Mouse (Mus musculus): ENCODE results near the gene Plppr4. TPM values are rescaled to one million over a fixed set of nuclear protein-coding genes. Genes with fewer than 3 reads are reported as not detected.

Plppr4 gene
- total and polyA plus RNA-seq, 3 experiments, result 0.10 to 0.18 (median 0.16) TPM

DNA sequence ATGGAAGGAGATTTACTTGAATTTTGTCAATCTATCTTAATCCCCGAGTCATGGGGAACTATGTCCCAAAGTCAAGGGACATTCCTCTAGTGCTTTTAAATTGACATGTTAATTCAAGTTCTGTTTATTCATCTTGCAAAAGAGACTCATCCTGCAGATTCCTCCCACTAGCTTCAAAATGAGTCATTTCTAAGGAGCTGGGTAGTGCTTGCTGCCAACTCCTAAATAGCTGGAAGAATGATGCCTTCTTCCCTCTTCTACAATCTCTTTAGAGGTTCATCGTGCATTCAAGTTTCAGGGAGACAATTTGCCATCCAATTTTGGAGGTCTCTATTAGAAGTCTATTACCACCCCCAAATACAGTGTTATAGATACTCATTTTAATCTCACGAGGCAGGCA lies 3.3 kb downstream of the Plppr4 start:
- 80% methylated on average over 3 of the region's 3 CpGs for WGBS
- intact Hi-C loops (cut with DNase I), result no loop called here

DNA sequence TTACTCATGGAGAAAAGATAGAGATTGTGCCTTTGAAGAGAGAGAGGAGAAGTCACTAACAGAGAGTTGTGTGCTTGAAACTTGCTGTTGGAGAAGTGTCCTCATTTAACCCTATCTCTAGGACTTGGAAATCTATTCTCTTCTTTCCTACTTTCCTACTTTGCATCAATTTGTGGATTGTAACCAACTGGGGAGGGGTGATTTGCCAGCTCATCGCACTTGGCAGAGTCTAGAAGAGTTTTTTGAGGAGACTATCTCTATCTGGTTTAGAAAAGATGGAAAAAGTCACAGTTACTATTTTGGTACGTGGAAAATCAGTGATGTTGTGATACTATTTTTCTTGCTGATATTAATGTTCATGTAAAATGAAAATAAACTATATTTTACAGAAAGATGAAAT lies 6.7 kb downstream of the Plppr4 start:
- Histone ChIP-seq H3K9ac (ENCODE audit: low read depth, low read length) (no peak overlapping the region), H3K4me1 (ENCODE audit: control insufficient read depth, insufficient read depth, low read length) (no peaks in the 10 kb centered on the region), H3K36me3 (ENCODE audit: control insufficient read depth, insufficient read depth, low read length) (no peaks in the 10 kb centered on the region), H3K4me3 (no peak overlapping the region), H3K27me3 (ENCODE audit: control insufficient read depth, insufficient read depth, low read length) (no peaks in the 10 kb centered on the region), H3K27ac (no peak overlapping the region), H3K79me2 (replicated peaks; ENCODE audit: control insufficient read depth, insufficient read depth, low read length) (no peaks in the 10 kb centered on the region)
- 63% methylated on average over 2 of the region's 2 CpGs for WGBS
- DNase-seq, result no peak
- no peak for TF ChIP-seq EP300 (IDR thresholded peaks at IDR 0.05; ENCODE audit: insufficient read depth, low read depth, low read length)
- TF ChIP-seq CTCF (IDR thresholded peaks at IDR 0.05), result no peak
- no peak for TF ChIP-seq POLR2A (IDR thresholded peaks at IDR 0.05; ENCODE audit: insufficient read depth, low read depth, low read length)
- intact Hi-C loops (cut with DNase I), result no loop called here

More for the DNA sequence above, 3.3 kb downstream of the Plppr4 start:
- H3K27ac ChIP-seq, result no peak overlapping the region
- H3K4me1 ChIP-seq (ENCODE audit: control insufficient read depth, insufficient read depth, low read length), result no peaks in the 10 kb centered on the region
- H3K27me3 ChIP-seq (ENCODE audit: control insufficient read depth, insufficient read depth, low read length), result no peaks in the 10 kb centered on the region
- H3K79me2 ChIP-seq (replicated peaks; ENCODE audit: control insufficient read depth, insufficient read depth, low read length), result no peaks in the 10 kb centered on the region
- H3K36me3 ChIP-seq (ENCODE audit: control insufficient read depth, insufficient read depth, low read length), result no peaks in the 10 kb centered on the region
- H3K9ac ChIP-seq (ENCODE audit: low read depth, low read length), result no peak overlapping the region
- no peak overlapping the region for H3K4me3 ChIP-seq
- no peak for DNase-seq
- no peak for TF ChIP-seq POLR2A (IDR thresholded peaks at IDR 0.05; ENCODE audit: insufficient read depth, low read depth, low read length)
- TF ChIP-seq CTCF (IDR thresholded peaks at IDR 0.05), result no peak
- TF ChIP-seq EP300 (IDR thresholded peaks at IDR 0.05; ENCODE audit: insufficient read depth, low read depth, low read length), result no peak

DNA sequence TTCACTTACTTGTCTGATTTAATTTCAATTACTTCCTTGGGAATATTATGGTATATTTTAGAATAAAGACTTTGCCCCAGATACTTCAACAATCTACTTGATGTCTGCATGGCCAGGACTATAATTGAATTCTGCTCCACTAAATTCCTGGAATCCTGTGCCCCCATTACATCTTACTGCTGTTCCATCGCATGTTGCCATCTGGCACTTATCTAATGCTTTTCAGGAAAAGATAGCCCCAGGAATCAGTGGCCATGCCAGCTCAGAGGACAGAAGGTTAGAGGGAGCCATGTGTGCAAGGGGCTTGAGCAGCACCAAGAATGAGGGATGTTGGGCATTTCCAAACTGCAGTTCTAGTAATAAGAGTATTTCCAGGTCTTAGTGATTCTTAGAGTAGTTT lies 14.3 kb downstream of the Plppr4 start:
- H3K79me2 ChIP-seq (replicated peaks; ENCODE audit: control insufficient read depth, insufficient read depth, low read length), result no peaks in the 10 kb centered on the region
- 65% methylated on average over 1 of the region's 1 CpGs for WGBS
- H3K36me3 ChIP-seq (ENCODE audit: control insufficient read depth, insufficient read depth, low read length), result no peaks in the 10 kb centered on the region
- no peak overlapping the region for H3K27ac ChIP-seq
- DNase-seq, result no peak
- H3K9ac ChIP-seq (ENCODE audit: low read depth, low read length), result no peak overlapping the region
- intact Hi-C loops (cut with DNase I), result no loop called here
- no peak overlapping the region for H3K4me3 ChIP-seq
- H3K4me1 ChIP-seq (ENCODE audit: control insufficient read depth, insufficient read depth, low read length), result no peaks in the 10 kb centered on the region
- no peaks in the 10 kb centered on the region for H3K27me3 ChIP-seq (ENCODE audit: control insufficient read depth, insufficient read depth, low read length)
- TF ChIP-seq POLR2A (IDR thresholded peaks at IDR 0.05; ENCODE audit: insufficient read depth, low read depth, low read length), result no peak
- no peak for TF ChIP-seq CTCF (IDR thresholded peaks at IDR 0.05)
- no peak for TF ChIP-seq EP300 (IDR thresholded peaks at IDR 0.05; ENCODE audit: insufficient read depth, low read depth, low read length)

DNA sequence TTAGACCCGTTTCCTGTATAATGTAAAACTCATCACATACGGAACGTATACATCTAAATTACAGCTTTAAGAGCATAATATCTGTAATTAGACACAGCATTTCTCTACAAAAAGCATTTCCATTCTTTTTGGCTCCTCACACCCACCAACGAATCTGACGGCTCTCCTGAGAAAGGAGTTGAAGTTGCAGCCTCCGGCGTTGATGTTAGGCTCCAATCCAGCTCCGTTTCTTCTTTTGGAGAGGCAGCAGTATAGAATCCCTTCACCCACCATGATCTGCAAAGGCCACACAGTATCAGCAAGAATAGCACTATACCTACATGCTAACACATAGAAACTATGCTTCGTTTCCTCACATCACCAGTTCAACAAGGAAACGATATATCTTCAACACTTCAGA lies 29.2 kb downstream of the Plppr4 start:
- no peak for DNase-seq
- Histone ChIP-seq H3K27me3 (ENCODE audit: control insufficient read depth, insufficient read depth, low read length) (no peaks in the 10 kb centered on the region), H3K79me2 (replicated peaks; ENCODE audit: control insufficient read depth, insufficient read depth, low read length) (no peaks in the 10 kb centered on the region), H3K4me3 (no peak overlapping the region), H3K36me3 (ENCODE audit: control insufficient read depth, insufficient read depth, low read length) (no peaks in the 10 kb centered on the region), H3K4me1 (ENCODE audit: control insufficient read depth, insufficient read depth, low read length) (no peaks in the 10 kb centered on the region), H3K27ac (no peak overlapping the region), H3K9ac (ENCODE audit: low read depth, low read length) (no peak overlapping the region)
- TF ChIP-seq EP300 (IDR thresholded peaks at IDR 0.05; ENCODE audit: insufficient read depth, low read depth, low read length) (no peak), POLR2A (IDR thresholded peaks at IDR 0.05; ENCODE audit: insufficient read depth, low read depth, low read length) (no peak), CTCF (IDR thresholded peaks at IDR 0.05) (no peak)
- 84% methylated on average over 10 of the region's 10 CpGs for WGBS
- intact Hi-C loops (cut with DNase I), result no loop called here

DNA sequence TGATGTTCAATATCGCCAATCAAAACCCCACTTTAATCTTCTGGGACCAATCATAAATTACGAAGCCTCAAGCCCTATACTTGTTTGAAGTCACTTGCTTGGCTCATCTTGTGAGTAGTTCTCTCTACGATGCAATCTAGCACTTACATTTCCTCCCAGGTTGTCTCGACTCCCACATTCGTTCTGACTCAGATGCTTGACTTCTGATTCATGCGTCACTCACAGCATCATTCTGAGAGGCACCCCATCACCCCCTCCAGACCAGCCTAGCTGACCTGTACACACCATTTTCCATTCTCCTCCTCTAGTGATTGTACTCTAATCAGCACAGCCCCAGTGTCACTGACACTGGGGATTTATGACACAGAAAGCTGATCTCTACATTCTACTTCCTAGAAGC lies 31.2 kb downstream of the Plppr4 start:
- no peaks in the 10 kb centered on the region for H3K36me3 ChIP-seq (ENCODE audit: control insufficient read depth, insufficient read depth, low read length)
- H3K27me3 ChIP-seq (ENCODE audit: control insufficient read depth, insufficient read depth, low read length), result no peaks in the 10 kb centered on the region
- WGBS, result 68% methylated on average over 6 of the region's 6 CpGs
- TF ChIP-seq EP300 (IDR thresholded peaks at IDR 0.05; ENCODE audit: insufficient read depth, low read depth, low read length) (no peak), POLR2A (IDR thresholded peaks at IDR 0.05; ENCODE audit: insufficient read depth, low read depth, low read length) (no peak), CTCF (IDR thresholded peaks at IDR 0.05) (no peak)
- no peaks in the 10 kb centered on the region for H3K4me1 ChIP-seq (ENCODE audit: control insufficient read depth, insufficient read depth, low read length)
- intact Hi-C loops (cut with DNase I), result no loop called here
- no peaks in the 10 kb centered on the region for H3K79me2 ChIP-seq (replicated peaks; ENCODE audit: control insufficient read depth, insufficient read depth, low read length)
- no peak overlapping the region for H3K27ac ChIP-seq
- H3K4me3 ChIP-seq, result no peak overlapping the region
- DNase-seq, result no peak
- H3K9ac ChIP-seq (ENCODE audit: low read depth, low read length), result no peak overlapping the region

DNA sequence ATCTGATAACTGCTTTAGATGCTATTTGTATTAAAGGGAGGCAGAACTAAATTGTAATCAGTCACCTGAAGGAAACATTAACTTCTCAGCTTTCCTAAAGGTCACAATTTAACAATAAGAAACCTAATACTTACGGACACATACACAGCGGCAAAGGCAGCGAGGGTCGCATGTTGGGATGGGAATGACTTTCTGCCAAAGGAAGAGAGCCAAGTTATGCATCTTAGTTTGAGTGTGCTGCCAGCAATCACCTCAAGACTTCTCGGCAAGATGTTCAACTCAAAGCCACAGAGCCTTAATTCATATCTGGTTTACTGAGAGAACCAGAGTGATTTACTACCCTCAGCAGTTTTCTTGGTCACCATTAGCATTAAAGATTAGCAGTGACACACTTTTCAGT lies 34.1 kb downstream of the Plppr4 start:
- DNase-seq, result no peak
- Histone ChIP-seq H3K79me2 (replicated peaks; ENCODE audit: control insufficient read depth, insufficient read depth, low read length) (no peaks in the 10 kb centered on the region), H3K27ac (no peak overlapping the region), H3K4me1 (ENCODE audit: control insufficient read depth, insufficient read depth, low read length) (no peaks in the 10 kb centered on the region), H3K27me3 (ENCODE audit: control insufficient read depth, insufficient read depth, low read length) (no peaks in the 10 kb centered on the region), H3K4me3 (no peak overlapping the region), H3K9ac (ENCODE audit: low read depth, low read length) (no peak overlapping the region), H3K36me3 (ENCODE audit: control insufficient read depth, insufficient read depth, low read length) (no peaks in the 10 kb centered on the region)
- WGBS, result 84% methylated on average over 5 of the region's 5 CpGs
- intact Hi-C loops (cut with DNase I), result no loop called here
- no peak for TF ChIP-seq EP300 (IDR thresholded peaks at IDR 0.05; ENCODE audit: insufficient read depth, low read depth, low read length)
- TF ChIP-seq POLR2A (IDR thresholded peaks at IDR 0.05; ENCODE audit: insufficient read depth, low read depth, low read length), result no peak
- TF ChIP-seq CTCF (IDR thresholded peaks at IDR 0.05), result no peak

Measured in heart, adult 2 months (tissue).